Mouse (Mus musculus) lung, postnatal 0 days (tissue): ENCODE measurements around the gene Bnc1.

Experiments
- CTCF ChIP-seq: IDR thresholded peaks from 2 replicates; pipeline ENCODE4 v1.5.1; 2016; ENCODE audit warnings: antibody characterized with exemption, mild to moderate bottlenecking
- EP300 ChIP-seq: IDR thresholded peaks from 2 replicates; pipeline ENCODE4 v1.6.1; 2016; ENCODE audit warnings: antibody characterized with exemption, mild to moderate bottlenecking, control low read depth

DNA sequence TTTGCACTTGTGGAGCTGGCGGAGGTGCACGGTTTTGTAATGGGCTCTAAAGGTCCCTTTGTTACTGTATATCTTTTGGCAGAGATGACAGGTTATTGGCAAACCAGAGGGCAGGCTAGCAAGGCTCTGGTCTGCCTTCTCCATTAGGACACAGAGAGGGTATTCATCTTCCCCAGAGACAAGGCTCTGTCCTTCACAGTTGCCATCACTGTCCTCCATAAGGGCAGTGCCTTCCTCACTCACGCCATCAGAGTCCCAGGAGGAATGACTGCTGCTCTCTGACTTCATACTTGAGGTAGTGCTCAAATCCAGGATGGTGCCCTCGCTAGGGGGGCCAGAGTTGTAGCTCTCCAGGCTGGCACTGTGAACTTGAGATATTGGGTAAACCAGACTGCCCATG is 23.6 kb downstream of the Bnc1 start:
- TF ChIP-seq CTCF, result no peak
- no peak for TF ChIP-seq EP300
